Mouse (Mus musculus): Measurements from ENCODE around the gene Serhl. TPM values are rescaled to one million over a fixed set of nuclear protein-coding genes. Genes with fewer than 3 reads are reported as not detected.
"Not testable (repeated sequence)": the region's sequence is repeated elsewhere in the genome, so short reads cannot be mapped to it uniquely, and the experiment has no call there.

Gene Serhl
- total RNA-seq (2021), result 10 to 100 TPM; 22.8 to 29.1 TPM
- long read RNA-seq, experiment 1, transcript Serhl-201 (12 exons, 1,371 nt), result major isoform, 20 of 25 reads
- long read RNA-seq, experiment 1, partial matches to known transcripts, result 0 of 25 reads
- long read RNA-seq, experiment 1, other reads (novel, unspliced or antisense), result 4 of 25 reads
- long read RNA-seq, experiment 2, transcript Serhl-201 (12 exons, 1,371 nt), result major isoform, 20 of 26 reads
- long read RNA-seq, experiment 2, partial matches to known transcripts, result 0 of 26 reads
- long read RNA-seq, experiment 2, other reads (novel, unspliced or antisense), result 6 of 26 reads

- TF ChIP-seq CTCF (IDR thresholded peaks at IDR 0.05), result no peak
- intact Hi-C loops (cut with DNase I), result loop anchor here (5.0 kb wide), 1 partner anchor 118 kb away; no protein-coding TSS in a partner anchor
- DNase-seq, result no peak
- H3K4me3 ChIP-seq, result no peak within 1 kb of the TSS
- no peak within 1 kb of the TSS for H3K27ac ChIP-seq
Measured at GRCm38 (mm10) chr15:83089429-83089605, at the start of gene Serhl. Serhl (plus strand) TSS chr15:83089506.

GRCm38 (mm10) chr15:83040156-83040555, 49.1 kb upstream of the Serhl start:
- DNase-seq, result no peak
- intact Hi-C loops (cut with DNase I), result no loop called here
- Histone ChIP-seq H3K27ac (no peak overlapping the region), H3K4me3 (no peak overlapping the region)
- TF ChIP-seq CTCF (IDR thresholded peaks at IDR 0.05), result no peak

GRCm38 (mm10) chr15:83042655-83043361, 46.5 kb upstream of the Serhl start:
- Histone ChIP-seq H3K4me3 (no peak overlapping the region), H3K27ac (no peak overlapping the region)
- TF ChIP-seq CTCF (IDR thresholded peaks at IDR 0.05), result no peak
- intact Hi-C loops (cut with DNase I), result no loop called here
- no peak for DNase-seq

- intact Hi-C loops (cut with DNase I), result no loop called here
- no peak for DNase-seq
Measured at GRCm38 (mm10) chr15:83043362-83043708, 46.0 kb upstream of the Serhl start.

GRCm38 (mm10) chr15:83045565-83045964, 43.7 kb upstream of the Serhl start:
- intact Hi-C loops (cut with DNase I); H3K4me3 ChIP-seq; H3K27ac ChIP-seq; DNase-seq: not testable (repeated sequence)

More at GRCm38 (mm10) chr15:83043362-83043708, 46.0 kb upstream of the Serhl start:
- no peak overlapping the region for H3K27ac ChIP-seq
- TF ChIP-seq CTCF (IDR thresholded peaks at IDR 0.05), result no peak
- no peak overlapping the region for H3K4me3 ChIP-seq

GRCm38 (mm10) chr15:83046308-83046707, 43.0 kb upstream of the Serhl start:
- intact Hi-C loops (cut with DNase I), result no loop called here
- peak; percentile 29; the same call in 1 of the 2 replicates for TF ChIP-seq CTCF (IDR thresholded peaks at IDR 0.05)
- H3K4me3 ChIP-seq, result no peak overlapping the region
- H3K27ac ChIP-seq, result no peak overlapping the region
- DNase-seq, result no peak

- DNase-seq, result no peak
- no peak overlapping the region for H3K4me3 ChIP-seq
- H3K27ac ChIP-seq, result no peak overlapping the region
- intact Hi-C loops (cut with DNase I), result no loop called here
- TF ChIP-seq CTCF (IDR thresholded peaks at IDR 0.05), result no peak
Measured at GRCm38 (mm10) chr15:83046730-83047129, 42.6 kb upstream of the Serhl start.

GRCm38 (mm10) chr15:83052341-83053104, 36.8 kb upstream of the Serhl start:
- intact Hi-C loops (cut with DNase I), result no loop called here
- Histone ChIP-seq H3K27ac (no peak overlapping the region), H3K4me3 (no peak overlapping the region)
- no peak for TF ChIP-seq CTCF (IDR thresholded peaks at IDR 0.05)
- no peak for DNase-seq

GRCm38 (mm10) chr15:83053261-83053660, 36.0 kb upstream of the Serhl start:
- TF ChIP-seq CTCF (IDR thresholded peaks at IDR 0.05), result no peak
- H3K4me3 ChIP-seq, result no peak overlapping the region
- no peak for DNase-seq
- H3K27ac ChIP-seq, result no peak overlapping the region
- intact Hi-C loops (cut with DNase I), result no loop called here

GRCm38 (mm10) chr15:83055569-83055968, 33.7 kb upstream of the Serhl start:
- intact Hi-C loops (cut with DNase I), result no loop called here
- no peak overlapping the region for H3K27ac ChIP-seq
- TF ChIP-seq CTCF (IDR thresholded peaks at IDR 0.05), result no peak
- no peak for DNase-seq
- H3K4me3 ChIP-seq, result no peak overlapping the region

GRCm38 (mm10) chr15:83056378-83057083, 32.8 kb upstream of the Serhl start:
- intact Hi-C loops (cut with DNase I), result no loop called here
- DNase-seq, result no peak
- no peak for TF ChIP-seq CTCF (IDR thresholded peaks at IDR 0.05)
- H3K4me3 ChIP-seq, result peak overlapping the region; percentile 63
- no peak overlapping the region for H3K27ac ChIP-seq

- intact Hi-C loops (cut with DNase I), result no loop called here
- no peak; the same call in 1 of the 2 replicates for TF ChIP-seq CTCF (IDR thresholded peaks at IDR 0.05)
- no peak for DNase-seq
- no peak overlapping the region for H3K27ac ChIP-seq
- H3K4me3 ChIP-seq, result no peak overlapping the region
Measured at GRCm38 (mm10) chr15:83057533-83057932, 31.8 kb upstream of the Serhl start.

- Histone ChIP-seq H3K4me3 (no peak overlapping the region), H3K27ac (no peak overlapping the region)
- no peak for DNase-seq
- intact Hi-C loops (cut with DNase I), result no loop called here
- TF ChIP-seq CTCF (IDR thresholded peaks at IDR 0.05), result no peak
Measured at GRCm38 (mm10) chr15:83059233-83059660, 30.1 kb upstream of the Serhl start.

All from gastrocnemius, adult 2 months (tissue).